Mouse (Mus musculus): ENCODE measurements around the gene Col4a4. TPM values are rescaled to one million over a fixed set of nuclear protein-coding genes. Genes with fewer than 3 reads are reported as not detected.
A peak's percentile ranks its signal among the peaks of the same experiment; 100 is the strongest.

The Col4a4 gene
- total RNA-seq (2021), result 1 to 10 TPM; 7.0 to 8.6 TPM
- long read RNA-seq, experiment 1, full-length matches to known transcripts, result 1 of 2 reads
- long read RNA-seq, experiment 1, partial matches to known transcripts, result 1 of 2 reads
- long read RNA-seq, experiment 1, other reads (novel, unspliced or antisense), result 0 of 2 reads
- long read RNA-seq, experiment 2, result 0 reads

- peak; percentile 62 to 68 for DNase-seq
Observed at GRCm38 (mm10) chr1:82586713-82587399, at the start of gene Col4a4, which contains the start of gene Col4a3. Gene Col4a4, minus strand, starts transcription at chr1:82586849. Gene Col4a3, plus strand, starts transcription at chr1:82586921.

DNA sequence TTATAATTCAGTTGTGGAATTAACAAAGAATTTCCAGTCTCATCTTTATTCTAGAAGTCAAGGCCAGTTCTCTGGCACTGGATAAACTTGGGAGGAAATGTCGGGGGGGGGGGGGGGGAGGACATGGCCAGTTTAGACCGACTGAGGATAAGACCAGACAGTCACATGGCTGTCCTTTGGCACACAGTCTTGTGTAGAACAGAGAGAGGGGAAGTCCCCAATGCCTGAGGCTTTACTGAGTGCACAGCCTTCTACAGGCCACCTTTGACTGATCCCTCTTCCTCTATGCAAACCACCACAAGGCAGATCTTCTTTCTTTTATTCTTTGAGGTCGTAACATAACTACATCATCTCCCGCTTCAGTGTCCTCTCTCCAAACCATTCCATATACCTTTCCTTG is 49.7 kb upstream of the Col4a4 start:
- peak; percentile 40 to 59 for DNase-seq

- no peak for DNase-seq
Observed at GRCm38 (mm10) chr1:82635254-82635620, 48.6 kb upstream of the Col4a4 start.

DNA sequence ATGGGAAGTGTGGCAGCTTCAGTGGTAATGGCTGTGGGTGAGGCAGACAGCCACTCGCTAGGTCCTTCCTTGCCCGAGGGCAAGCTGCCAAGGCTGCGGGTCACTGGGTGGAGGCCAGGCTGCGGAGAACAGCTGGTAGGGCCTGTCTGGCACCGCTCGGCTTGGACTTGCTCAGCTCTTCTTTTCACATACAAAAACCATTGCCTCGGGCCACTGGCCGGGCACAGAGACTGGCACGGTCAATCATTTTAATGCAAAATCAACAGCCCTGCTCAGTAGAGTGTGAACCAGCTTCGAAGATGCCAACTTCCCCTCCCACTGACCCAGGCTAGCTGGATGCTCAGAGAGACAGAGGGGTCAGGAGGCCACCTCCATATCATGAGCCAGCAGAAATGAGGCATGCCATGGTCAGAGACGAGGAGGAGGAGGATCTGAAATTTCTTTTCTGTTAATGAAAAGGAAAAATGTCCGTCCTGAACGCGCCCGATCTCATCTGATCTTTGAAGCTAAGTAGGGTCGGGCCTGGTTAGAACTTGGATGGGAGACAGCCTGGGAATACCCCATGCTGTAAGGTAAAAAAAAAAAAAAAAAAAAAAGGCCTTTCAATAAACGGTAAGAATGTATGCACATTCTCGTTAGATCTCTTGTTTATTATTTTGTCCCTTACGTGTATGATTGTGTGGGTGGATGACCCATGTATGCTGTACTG is 48.0 kb upstream of the Col4a4 start:
- DNase-seq, result peak; percentile 81 to 87

DNA sequence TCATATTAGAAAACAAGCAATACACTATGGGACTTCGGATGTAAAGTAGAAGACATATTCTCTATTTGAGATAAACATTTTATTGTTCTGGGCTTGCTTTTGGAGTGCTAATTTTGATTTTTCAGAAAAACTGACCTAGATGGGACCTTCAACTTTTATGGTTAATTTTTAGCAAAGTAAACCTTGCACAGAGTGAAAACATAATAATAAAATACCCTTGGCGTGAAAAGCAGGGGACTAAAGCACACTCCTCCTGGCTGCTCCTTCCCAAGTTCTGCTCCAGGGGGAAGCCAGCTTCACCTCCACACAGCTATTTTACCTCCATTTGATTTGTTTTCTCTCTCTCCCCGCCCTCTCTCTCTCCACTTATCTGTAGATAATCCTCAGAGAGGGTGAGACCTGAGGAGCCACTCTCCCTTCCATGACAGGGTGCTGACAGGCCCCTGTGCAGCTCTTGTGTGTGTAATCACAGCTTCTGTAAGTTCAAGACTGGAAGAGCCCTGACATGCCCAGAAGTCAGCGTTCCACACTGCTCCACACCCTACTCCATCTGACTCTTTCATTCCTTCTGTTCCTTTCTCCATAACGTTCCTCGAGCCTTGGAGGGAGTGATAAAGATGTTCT is 44.6 kb upstream of the Col4a4 start:
- no peak for DNase-seq

- DNase-seq, result no peak
Observed at GRCm38 (mm10) chr1:82629495-82629894, 42.8 kb upstream of the Col4a4 start.

- DNase-seq, result no peak
Observed at GRCm38 (mm10) chr1:82627652-82628051, 41.0 kb upstream of the Col4a4 start.

DNA sequence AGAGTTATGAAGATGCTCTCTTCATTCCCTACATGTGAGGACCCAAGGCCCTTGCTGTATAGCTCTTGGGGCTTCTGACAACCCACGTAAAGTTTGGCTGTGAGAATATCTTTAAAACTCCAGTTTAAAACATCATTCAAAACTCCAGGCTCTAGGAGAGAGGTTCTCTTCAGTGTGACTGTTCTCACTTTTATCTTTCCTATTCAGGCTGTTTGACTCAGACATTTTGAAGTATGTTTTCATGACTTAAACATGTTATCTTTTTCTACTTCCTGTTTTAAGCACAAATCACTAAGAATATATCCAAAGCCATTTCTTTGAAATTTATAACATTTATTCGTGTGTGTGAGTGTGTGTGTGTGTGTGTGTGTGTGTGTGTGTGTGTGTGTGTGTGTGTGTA is 38.8 kb upstream of the Col4a4 start:
- no peak for DNase-seq

DNA sequence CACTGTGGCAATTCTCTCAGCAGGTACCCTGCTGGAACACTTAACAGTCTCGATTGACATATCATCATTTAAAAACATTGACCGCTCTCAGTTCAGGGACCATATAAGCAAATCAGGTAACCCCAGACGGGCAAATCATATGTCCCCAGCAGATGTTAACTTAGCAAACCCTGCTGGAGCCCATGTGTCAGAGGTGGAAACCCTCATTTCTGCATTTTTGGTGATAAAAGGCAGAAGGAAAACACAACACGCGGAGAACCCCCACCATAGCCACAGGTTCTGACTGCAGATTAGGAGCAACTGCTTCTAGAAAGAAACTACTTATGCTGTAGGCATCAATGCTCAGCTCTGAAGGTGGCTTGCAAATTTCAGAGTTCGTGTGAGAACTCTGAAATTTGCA is 38.3 kb upstream of the Col4a4 start:
- DNase-seq, result no peak

- no peak for DNase-seq
Observed at GRCm38 (mm10) chr1:82619981-82620380, 33.3 kb upstream of the Col4a4 start.

DNA sequence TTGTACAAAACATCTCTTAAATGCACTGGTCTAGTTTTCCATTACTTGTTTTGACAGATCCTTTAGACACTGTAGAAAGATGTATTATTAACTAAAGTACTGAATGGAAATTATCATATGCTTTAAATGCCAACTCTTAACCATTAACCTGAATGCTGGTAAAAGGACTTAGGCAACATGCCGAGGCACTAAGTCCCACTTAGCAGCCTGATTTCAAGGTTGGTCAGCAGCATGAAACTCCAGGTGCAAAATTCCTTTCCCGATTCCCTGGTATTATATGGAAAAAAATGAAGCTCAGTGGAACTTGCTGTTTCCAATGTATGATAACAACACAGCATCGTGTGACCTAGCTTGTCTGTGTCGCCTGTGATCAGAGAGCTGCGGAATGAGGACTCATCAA is 31.9 kb upstream of the Col4a4 start:
- DNase-seq, result no peak

DNA sequence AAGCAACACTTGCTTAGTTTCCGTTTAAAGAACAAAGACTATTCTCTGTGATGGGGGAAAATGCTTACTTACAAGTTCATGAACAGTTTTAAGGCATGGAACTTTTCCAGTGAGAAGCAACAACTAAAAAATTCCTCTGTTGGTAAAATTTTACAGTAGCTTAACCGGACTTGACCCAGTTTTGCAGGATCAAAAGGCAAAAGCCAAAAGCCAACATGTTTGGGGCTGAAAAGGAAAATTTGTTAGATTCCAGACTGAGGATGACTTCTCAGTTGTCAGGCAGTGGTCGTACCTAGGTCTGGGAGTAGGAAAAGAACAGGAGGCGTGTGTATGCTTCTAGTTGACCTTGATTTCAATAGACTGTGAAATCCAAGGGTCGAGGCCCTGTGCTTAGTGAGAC is 31.4 kb upstream of the Col4a4 start:
- no peak for DNase-seq

- no peak for DNase-seq
Observed at GRCm38 (mm10) chr1:82612061-82612660, 25.5 kb upstream of the Col4a4 start.

DNA sequence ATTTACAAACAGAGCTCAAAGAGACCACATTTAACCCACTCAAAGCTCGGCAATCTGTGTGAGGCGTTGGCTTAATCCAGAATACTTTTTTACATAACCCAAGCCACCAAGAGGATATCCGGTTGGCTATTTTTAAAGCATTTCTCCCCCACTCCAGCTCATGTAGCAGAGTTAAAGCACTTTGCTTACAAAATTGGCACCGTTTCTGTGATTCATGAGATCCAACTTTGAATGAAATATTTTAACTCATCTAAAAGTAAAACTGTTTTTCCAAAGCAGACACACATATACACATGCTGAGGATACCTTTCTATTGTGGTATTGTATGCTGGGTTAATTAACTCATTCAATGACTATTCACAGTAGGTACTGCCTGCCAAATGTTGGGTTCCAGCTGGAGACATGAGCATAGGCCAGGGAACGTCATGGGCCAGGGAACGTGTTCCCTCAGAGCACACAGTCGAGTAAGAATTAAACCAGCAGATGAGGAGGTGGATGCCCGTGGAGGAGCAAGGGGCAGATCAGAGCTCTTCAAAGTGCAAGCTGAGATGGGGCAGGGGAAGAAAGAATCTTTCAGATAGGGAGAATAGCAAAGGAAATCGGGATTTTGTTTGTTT is 22.1 kb upstream of the Col4a4 start:
- no peak for DNase-seq

DNA sequence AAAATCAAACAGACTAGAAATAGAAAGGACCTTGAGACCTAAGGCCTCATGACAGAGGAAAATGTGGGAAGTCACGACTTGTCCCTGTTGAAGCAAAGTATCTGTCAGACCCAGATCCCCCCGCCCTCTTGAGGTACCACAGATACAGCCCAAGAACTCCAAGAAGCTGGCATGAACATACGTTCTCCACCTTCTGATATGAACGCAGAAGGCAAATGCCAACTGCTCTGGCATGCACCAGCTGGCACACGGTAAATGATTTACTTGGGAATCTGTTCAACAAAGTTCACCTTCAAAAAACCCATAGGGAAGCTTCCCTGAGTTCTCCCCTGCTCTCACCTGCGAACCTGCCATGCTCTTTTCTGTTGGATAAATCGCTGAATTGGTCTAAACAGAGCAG is 19.2 kb upstream of the Col4a4 start:
- no peak for DNase-seq

GRCm38 (mm10) chr1:82605347-82605746 is 18.7 kb upstream of the Col4a4 start:
- no peak for DNase-seq

DNA sequence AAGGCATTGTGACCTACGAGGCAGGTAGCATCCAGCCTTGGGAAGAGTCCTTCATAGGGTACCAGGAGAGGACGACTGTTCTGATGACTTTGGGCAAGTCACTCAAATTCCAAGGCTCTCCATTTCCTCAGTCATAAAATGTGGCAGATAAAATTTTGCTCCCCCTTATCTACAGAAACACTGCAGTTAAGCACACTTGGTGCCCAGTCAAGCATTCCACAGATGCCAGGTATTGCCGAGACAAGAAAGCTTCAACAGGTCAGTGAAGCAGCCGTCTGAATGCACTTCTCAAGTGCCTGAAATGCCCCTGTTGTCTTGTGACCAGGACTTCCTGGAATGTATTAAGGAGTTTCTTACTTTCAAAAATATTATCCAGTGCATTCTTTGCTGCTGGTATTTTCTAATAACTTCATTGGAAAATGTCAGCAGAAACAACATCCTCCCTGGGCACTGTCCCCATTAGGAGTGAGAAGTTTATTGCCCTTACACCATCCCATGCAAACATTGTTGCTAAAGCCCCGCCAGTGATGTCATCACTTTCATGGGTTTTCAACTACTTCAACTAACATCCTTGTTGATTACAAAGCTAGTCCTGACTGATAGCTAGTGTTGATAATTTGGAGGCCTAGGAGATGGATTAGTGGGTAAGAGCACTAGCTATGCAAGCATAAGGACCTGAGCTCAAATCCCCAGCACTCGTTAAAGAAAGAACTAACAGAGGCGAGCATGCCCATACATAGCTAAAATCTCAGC is 16.7 kb upstream of the Col4a4 start:
- DNase-seq, result no peak

GRCm38 (mm10) chr1:82596864-82597596 is 10.4 kb upstream of the Col4a4 start:
- DNase-seq, result peak; percentile 77 to 82

DNA sequence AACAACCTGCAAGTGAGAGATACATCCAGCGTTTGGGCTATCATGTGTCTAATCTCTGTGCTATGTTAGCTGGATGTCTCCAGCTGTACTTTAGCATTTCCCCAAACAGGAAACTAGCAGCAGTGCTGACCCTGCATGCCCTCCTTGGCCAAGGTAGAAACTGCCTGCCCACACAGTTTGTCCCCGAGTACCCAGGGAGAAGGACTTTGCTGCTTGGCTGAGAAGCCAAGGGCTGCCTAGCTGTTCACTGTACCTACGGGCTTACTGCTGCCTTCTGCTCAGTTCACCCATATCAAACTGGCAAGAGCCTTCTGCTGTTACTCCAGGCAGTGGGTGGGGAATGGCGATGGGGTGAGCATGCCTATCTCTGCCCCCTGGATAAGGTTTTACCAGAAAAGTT is 3.6 kb upstream of the Col4a4 start:
- peak in 1 of 2 experiments; percentile 6 for DNase-seq

DNA sequence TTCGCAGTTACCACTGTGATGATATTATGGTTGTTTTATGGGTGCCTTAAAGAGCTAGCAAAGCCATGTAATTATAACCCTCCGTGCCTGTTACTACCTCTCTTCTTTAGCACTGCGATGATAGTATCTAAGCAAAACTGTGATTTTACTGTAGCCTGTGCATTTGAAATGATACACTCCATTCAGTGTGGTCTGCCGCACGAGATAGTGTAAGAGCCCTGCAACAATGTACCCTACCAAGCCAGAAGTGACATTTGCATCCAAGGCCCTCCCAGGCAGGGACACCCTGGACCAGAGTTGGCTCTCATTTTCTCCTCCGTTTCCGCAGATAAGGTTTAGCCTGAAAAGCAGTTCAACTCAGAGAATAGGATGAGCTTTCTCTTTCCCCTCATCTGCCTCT is 668 bp downstream of the Col4a4 start:
- no peak for DNase-seq

GRCm38 (mm10) chr1:82578320-82578719 is 8.3 kb downstream of the Col4a4 start:
- no peak for DNase-seq
